Mouse (Mus musculus) liver, embryonic 13.5 days (tissue): ENCODE data around the gene Rgs12. TPM values are rescaled to one million over a fixed set of nuclear protein-coding genes. Genes with fewer than 3 reads are reported as not detected.

Experiments
- ATAC-seq: fragments of 200-750 bp; cut with Nextera tagmentation; 2 replicates; pipeline ENCODE4 v1.8.0; 2017; ENCODE audit warnings: low read depth, mild to moderate bottlenecking, moderate number of reproducible peaks, moderate library complexity
- DNase-seq: peaks from one replicate; pipeline ENCODE4 v3.0.0; 2022
- H3K27ac ChIP-seq: fragments of 300-500 bp; sonication (generic); 2 replicates; pipeline ENCODE4 v1.5.1; 2015; ENCODE audit warnings: moderate library complexity, mild to moderate bottlenecking, inconsistent platforms
- H3K27me3 ChIP-seq: fragments of 300-500 bp; sonication (generic); 2 replicates; pipeline ENCODE4 v1.6.1; 2015; ENCODE audit warnings: mild to moderate bottlenecking, inconsistent platforms
- H3K36me3 ChIP-seq: fragments of 300-500 bp; sonication (generic); 2 replicates; pipeline ENCODE4 v1.6.1; 2015; ENCODE audit warnings: mild to moderate bottlenecking, inconsistent platforms
- H3K4me1 ChIP-seq: fragments of 300-500 bp; sonication (generic); replicated peaks from 2 replicates; pipeline ENCODE4 v1.6.1; 2015; ENCODE audit warnings: inconsistent platforms
- H3K4me2 ChIP-seq: fragments of 300-500 bp; sonication (generic); 2 replicates; pipeline ENCODE4 v1.6.1; 2015; ENCODE audit warnings: inconsistent platforms, mild to moderate bottlenecking, moderate library complexity
- H3K4me3 ChIP-seq: fragments of 300-500 bp; sonication (generic); replicated peaks from 2 replicates; pipeline ENCODE4 v1.5.1; 2015; ENCODE audit warnings: mild to moderate bottlenecking, inconsistent platforms
- H3K9ac ChIP-seq: fragments of 300-500 bp; sonication (generic); 2 replicates; pipeline ENCODE4 v1.6.1; 2015; ENCODE audit warnings: mild to moderate bottlenecking, inconsistent platforms
- H3K9me3 ChIP-seq: fragments of 300-500 bp; sonication (generic); replicated peaks from 2 replicates; pipeline ENCODE4 v1.6.1; 2016; ENCODE audit warnings: inconsistent platforms
- WGBS: fragments of 180-500 bp; shearing (Covaris S2); methylation state at CpG from one replicate; pipeline ENCODE4 v1.1.7; 2015; ENCODE audit not compliant: insufficient replicate concordance; 5-methylcytosine and 5-hydroxymethylcytosine counted together
- polyA plus RNA-seq: library from polyadenylated mRNA; unstranded; fragments of >200 nt; fragmentation: Nextera tagmentation; extraction: Ambion mirVana; gene quantifications from 2 replicates; pipeline ENCODE4 v1.2.1, GENCODE M21; 2015

Rgs12 gene
- polyA plus RNA-seq, 1 experiment from 2014 or later = 21.7 TPM

DNA sequence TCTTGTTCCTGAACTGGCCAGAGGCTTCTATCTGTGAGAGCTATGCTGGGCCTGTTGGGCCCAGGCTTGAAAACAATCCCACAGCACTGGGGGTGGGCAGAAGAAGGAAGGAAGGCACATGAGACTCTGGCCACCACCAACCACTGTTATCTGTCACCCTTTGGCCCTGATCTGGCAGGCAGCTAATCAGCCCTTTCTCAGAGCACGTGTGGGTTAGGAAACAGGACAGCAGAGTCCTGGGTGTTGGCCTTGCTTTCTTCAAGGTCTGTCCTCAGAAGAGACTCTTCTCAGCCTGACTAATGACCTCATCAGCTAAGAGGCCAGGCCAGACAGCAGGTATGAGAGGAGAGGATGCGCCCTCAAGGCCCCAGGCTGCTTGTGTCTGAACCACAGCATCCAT is 38.2 kb downstream of the Rgs12 start:
- WGBS = 27% methylated on average over 2 of the region's 2 CpGs
- Histone ChIP-seq H3K9ac (peak overlapping the region; percentile 39), H3K4me1 (peaks cover 72% of the 10 kb centered on the region), H3K27me3 (no peaks in the 10 kb centered on the region), H3K9me3 (no peaks in the 10 kb centered on the region), H3K4me3 (no peak overlapping the region), H3K27ac (peak overlapping the region; percentile 65), H3K36me3 (peaks cover 68% of the 10 kb centered on the region), H3K4me2 (no peak overlapping the region)
- peak; percentile 39 for DNase-seq
- peak; percentile 72 for ATAC-seq

DNA sequence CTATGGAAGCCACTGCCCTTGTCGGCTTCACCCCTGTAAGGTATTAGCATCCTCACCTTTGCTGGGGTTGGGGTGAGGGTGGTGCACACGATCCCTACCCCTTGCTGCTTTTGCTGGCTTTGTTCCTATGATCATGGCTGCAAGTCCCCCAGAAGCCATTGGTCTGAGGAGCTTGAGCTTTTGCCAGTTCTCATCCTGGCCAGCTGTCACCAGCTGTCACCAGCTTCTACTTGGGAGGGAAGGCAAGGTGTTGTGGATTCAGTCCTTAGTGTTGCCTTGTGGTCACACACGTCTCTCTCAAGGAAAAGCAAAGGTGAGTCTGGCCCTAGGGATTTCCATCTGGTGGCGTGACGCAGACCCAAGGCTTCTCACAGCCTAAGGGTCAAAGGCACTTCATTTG is 39.4 kb downstream of the Rgs12 start:
- DNase-seq = no peak
- no peak for ATAC-seq
- H3K27me3 ChIP-seq = no peaks in the 10 kb centered on the region
- H3K9ac ChIP-seq = no peak overlapping the region
- H3K4me2 ChIP-seq = no peak overlapping the region
- no peak overlapping the region for H3K4me3 ChIP-seq
- peak overlapping the region; percentile 15; the same call in 1 of the 2 replicates for H3K27ac ChIP-seq
- no peaks in the 10 kb centered on the region for H3K9me3 ChIP-seq
- 88% methylated on average over 5 of the region's 5 CpGs for WGBS
- H3K4me1 ChIP-seq = peaks cover 59% of the 10 kb centered on the region
- peaks cover 64% of the 10 kb centered on the region for H3K36me3 ChIP-seq

DNA sequence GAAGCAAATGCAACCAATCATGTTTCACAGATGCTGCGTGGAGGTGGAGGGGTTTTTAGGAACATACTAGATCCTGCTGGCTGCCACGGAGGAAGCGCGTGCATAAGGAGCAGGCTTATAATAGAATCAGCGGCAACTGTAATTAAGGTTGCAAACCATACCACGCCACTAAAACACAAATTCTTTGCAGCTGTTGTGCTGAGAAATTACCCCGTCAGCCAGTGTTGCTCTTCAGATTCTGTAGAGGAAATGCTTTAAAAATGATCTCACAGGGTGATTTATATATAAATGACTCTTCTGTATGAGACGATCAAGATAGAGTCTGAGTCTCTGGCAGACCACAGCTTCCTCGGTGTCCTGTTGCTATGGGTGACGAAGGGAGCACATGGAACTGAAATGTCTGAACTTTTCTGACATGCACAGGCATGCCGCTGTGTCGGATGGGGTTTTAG is 40.1 kb downstream of the Rgs12 start:
- Histone ChIP-seq H3K4me3 (no peak overlapping the region), H3K4me1 (peaks cover 53% of the 10 kb centered on the region), H3K27ac (no peak overlapping the region), H3K9me3 (no peaks in the 10 kb centered on the region), H3K27me3 (no peaks in the 10 kb centered on the region), H3K9ac (no peak overlapping the region), H3K36me3 (peaks cover 64% of the 10 kb centered on the region), H3K4me2 (no peak overlapping the region)
- ATAC-seq (no peak), DNase-seq (no peak)
- WGBS = 74% methylated on average over 12 of the region's 12 CpGs

DNA sequence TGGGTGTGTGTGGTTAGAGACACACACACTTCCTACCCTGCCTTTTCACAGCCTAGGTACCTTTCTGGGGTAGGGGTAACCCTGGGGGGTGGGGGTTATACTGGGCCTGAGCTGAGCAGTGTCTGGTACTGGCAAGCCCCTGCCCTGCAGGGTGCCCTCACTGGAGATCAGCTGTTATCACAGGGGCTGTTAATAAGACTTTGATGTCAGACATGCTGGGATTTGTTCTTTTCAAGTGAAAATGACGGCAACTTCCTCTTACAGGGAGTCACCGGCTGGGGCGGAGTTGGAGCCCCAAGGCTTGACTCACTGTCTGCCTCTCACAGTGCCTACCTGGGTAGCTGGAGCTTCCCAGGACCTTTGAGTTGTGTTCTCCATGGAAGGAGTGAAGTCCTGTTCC is 49.5 kb downstream of the Rgs12 start:
- Histone ChIP-seq H3K4me2 (no peak overlapping the region), H3K9ac (no peak overlapping the region), H3K36me3 (peaks cover 66% of the 10 kb centered on the region), H3K4me1 (peaks cover 19% of the 10 kb centered on the region), H3K9me3 (no peaks in the 10 kb centered on the region), H3K27me3 (no peaks in the 10 kb centered on the region), H3K27ac (no peak overlapping the region), H3K4me3 (no peak overlapping the region)
- no peak for ATAC-seq
- DNase-seq = no peak
- WGBS = 36% methylated on average over 3 of the region's 3 CpGs

DNA sequence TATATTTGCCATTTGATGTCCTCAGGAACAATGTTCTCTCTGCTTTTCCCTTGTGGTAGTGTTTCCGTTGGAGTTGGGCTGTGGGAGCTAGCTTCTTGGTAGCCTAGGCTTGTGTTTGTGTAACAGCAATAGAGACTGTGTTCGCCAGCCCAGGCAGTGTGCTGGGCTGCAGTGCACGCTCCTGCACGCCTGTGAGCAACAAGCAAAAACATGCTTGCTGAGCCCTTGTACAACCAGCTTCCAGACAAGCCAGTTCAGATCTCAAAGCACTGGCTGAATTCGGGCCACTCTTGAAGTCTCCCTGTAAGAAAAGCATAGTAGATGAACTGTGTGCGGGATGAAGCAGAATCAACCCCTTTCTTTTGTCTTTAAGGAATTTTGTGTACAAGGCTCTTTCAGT is 50.0 kb downstream of the Rgs12 start:
- Histone ChIP-seq H3K4me3 (no peak overlapping the region), H3K9me3 (no peaks in the 10 kb centered on the region), H3K27ac (no peak overlapping the region), H3K4me1 (peaks cover 24% of the 10 kb centered on the region), H3K9ac (no peak overlapping the region), H3K36me3 (peaks cover 61% of the 10 kb centered on the region), H3K27me3 (no peaks in the 10 kb centered on the region), H3K4me2 (no peak overlapping the region)
- WGBS = 75% methylated on average over 6 of the region's 6 CpGs
- no peak for DNase-seq
- no peak for ATAC-seq

DNA sequence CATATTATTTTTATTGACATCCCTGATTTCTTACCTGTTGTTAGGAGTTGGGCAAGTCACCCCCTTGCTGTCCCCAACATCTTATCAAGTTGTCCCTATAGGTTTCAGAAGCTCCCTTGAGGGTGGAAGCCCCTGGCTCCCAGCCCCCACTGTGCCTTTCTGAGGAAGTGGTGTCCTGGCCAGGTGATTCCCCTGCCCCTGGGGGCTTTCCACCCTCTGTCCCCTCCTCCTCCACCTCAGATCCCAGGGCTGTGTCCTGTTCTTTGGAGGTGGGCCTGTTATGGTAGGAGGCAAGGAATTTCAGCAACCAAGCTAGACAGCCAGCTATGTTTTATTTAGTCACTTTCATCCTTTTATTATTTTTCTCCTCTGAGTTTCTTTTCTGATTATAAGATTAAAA is 51.1 kb downstream of the Rgs12 start:
- DNase-seq (no peak), ATAC-seq (no peak)
- H3K27ac ChIP-seq = no peak overlapping the region; the same call in 1 of the 2 replicates
- peaks cover 35% of the 10 kb centered on the region for H3K4me1 ChIP-seq
- no peaks in the 10 kb centered on the region for H3K27me3 ChIP-seq
- no peak overlapping the region for H3K4me2 ChIP-seq
- H3K36me3 ChIP-seq = peaks cover 59% of the 10 kb centered on the region
- no peak overlapping the region for H3K9ac ChIP-seq
- no peak overlapping the region for H3K4me3 ChIP-seq
- H3K9me3 ChIP-seq = no peaks in the 10 kb centered on the region

DNA sequence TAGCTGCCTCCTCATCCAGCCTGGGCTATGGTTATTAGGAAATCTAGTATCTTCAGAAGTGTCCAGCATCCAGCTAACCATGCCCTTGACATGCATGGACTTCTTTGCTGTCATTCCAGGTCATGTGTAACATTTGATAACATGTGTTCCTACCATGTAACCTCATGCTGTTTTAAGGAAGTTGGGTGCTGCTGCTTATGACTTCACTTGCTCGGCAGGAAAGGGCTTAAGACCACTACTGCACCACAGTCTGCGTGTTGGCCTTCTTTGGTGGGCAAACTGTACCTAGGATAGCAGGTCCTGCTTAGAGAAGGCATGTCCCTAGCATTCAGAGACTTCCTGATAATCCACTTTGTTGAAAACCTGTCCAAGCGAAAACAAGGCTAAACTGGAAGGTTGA is 51.9 kb downstream of the Rgs12 start:
- H3K9me3 ChIP-seq = no peaks in the 10 kb centered on the region
- peaks cover 64% of the 10 kb centered on the region for H3K36me3 ChIP-seq
- WGBS = 32% methylated on average over 3 of the region's 3 CpGs
- no peak for DNase-seq
- H3K9ac ChIP-seq = no peak overlapping the region
- no peak for ATAC-seq
- peaks cover 43% of the 10 kb centered on the region for H3K4me1 ChIP-seq
- H3K27me3 ChIP-seq = no peaks in the 10 kb centered on the region
- no peak overlapping the region for H3K4me2 ChIP-seq
- no peak overlapping the region; the same call in 1 of the 2 replicates for H3K27ac ChIP-seq
- no peak overlapping the region for H3K4me3 ChIP-seq

DNA sequence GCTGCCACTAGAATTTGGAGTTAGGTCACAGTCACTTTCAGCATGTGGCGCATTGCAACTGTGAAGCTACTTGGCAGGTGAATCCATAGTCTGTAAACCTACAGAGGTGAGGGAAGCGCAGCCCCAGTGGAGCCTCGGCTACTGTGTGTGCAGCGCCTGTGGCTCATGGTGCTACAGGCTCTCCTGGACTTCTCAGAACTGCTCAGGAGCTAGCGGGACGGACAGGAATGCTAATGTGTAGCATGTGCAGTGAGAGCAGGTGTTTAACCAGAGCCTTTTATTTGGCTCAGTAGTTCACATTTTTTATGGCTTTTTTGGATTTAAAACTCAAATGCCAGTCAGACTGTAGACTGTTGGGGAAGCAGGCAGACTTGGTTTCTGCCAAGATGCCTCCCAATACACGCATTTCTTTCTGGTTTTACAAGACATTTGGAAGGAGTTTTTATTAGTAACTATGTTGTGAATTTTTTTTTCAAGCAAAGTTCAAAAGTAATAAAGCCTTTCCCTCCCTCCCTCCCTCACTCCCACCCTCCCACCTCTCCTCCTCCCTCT is 54.4 kb downstream of the Rgs12 start:
- H3K27me3 ChIP-seq = no peaks in the 10 kb centered on the region
- peak overlapping the region; percentile 43; the same call in 1 of the 2 replicates for H3K27ac ChIP-seq
- H3K4me3 ChIP-seq = no peak overlapping the region
- H3K36me3 ChIP-seq = peaks cover 67% of the 10 kb centered on the region
- DNase-seq = no peak
- no peak for ATAC-seq
- 86% methylated on average over 7 of the region's 7 CpGs for WGBS
- no peak overlapping the region for H3K4me2 ChIP-seq
- peaks cover 45% of the 10 kb centered on the region for H3K4me1 ChIP-seq
- H3K9me3 ChIP-seq = no peaks in the 10 kb centered on the region
- no peak overlapping the region for H3K9ac ChIP-seq

DNA sequence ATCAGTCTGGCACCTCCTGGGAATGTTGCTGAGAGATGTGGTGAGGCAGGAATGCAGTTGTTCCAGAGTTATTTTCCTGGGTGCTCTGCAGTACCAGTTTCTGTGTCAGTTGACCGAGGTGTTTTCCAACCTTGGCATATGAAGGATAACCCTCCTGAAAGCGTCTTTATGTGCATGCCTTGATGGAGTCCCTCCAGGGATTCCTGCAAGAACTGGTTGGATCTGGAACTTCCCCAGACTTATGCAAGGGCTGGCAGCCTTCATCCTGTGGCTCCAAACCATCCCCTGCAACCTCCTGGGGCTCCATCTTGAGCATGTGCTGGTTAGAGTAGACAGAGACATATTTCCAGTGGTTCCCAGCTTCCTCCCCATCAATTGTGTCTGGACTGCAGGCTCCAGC is 55.5 kb downstream of the Rgs12 start:
- H3K36me3 ChIP-seq = peaks cover 66% of the 10 kb centered on the region
- no peak overlapping the region for H3K9ac ChIP-seq
- no peak overlapping the region for H3K4me3 ChIP-seq
- H3K4me1 ChIP-seq = peaks cover 49% of the 10 kb centered on the region
- no peak for ATAC-seq
- no peaks in the 10 kb centered on the region for H3K27me3 ChIP-seq
- no peak overlapping the region for H3K4me2 ChIP-seq
- H3K27ac ChIP-seq = peak overlapping the region; percentile 10; the same call in 1 of the 2 replicates
- no peak for DNase-seq
- no peaks in the 10 kb centered on the region for H3K9me3 ChIP-seq
- WGBS = 78% methylated on average over 2 of the region's 2 CpGs

DNA sequence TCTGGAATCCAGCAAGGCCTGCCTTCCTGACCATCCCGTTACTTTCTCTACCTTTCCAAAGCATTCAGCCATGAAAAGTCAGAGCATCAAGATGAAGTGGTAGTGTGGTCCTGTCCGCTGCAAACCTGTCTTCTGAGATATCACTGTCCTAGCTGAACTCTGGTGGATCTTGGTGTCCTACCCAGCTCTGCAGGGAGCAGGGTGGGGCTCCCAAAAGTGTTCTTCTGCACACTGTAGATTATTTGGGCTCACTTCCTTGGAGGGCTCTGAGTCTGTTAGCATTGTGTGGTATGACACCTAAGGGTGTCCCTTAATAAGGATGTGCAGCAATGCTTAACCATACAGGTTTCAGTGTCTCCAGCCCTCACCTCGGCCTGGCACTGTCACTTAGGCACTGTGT is 56.4 kb downstream of the Rgs12 start:
- no peak overlapping the region for H3K4me2 ChIP-seq
- H3K36me3 ChIP-seq = peaks cover 64% of the 10 kb centered on the region
- DNase-seq (peak; percentile 38), ATAC-seq (peak; percentile 90)
- peak overlapping the region; percentile 16; the same call in 1 of the 2 replicates for H3K27ac ChIP-seq
- H3K4me3 ChIP-seq = no peak overlapping the region
- no peaks in the 10 kb centered on the region for H3K9me3 ChIP-seq
- H3K27me3 ChIP-seq = no peaks in the 10 kb centered on the region
- no peak overlapping the region for H3K9ac ChIP-seq
- H3K4me1 ChIP-seq = peaks cover 51% of the 10 kb centered on the region
- WGBS = 71% methylated on average over 3 of the region's 3 CpGs

DNA sequence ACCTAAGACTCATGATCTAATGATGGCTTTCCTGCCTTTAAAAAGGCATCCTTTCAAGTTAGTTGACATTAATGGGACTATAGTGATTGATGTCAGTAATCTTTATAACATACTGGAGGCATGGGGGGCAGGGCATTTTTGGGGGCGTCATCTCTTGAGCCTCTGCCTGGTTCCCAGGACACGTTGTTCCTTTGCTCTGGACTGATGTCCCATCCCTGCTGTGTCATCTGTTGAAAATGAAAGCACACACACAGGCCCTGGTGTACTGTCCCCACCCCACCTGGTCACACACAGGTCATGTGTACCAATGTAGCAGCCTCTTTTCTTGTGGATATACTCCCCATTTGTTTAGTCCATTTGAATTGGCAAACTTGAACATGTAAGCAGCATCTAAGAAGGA is 57.4 kb downstream of the Rgs12 start:
- no peak for ATAC-seq
- WGBS = 73% methylated on average over 2 of the region's 2 CpGs
- peaks cover 69% of the 10 kb centered on the region for H3K36me3 ChIP-seq

DNA sequence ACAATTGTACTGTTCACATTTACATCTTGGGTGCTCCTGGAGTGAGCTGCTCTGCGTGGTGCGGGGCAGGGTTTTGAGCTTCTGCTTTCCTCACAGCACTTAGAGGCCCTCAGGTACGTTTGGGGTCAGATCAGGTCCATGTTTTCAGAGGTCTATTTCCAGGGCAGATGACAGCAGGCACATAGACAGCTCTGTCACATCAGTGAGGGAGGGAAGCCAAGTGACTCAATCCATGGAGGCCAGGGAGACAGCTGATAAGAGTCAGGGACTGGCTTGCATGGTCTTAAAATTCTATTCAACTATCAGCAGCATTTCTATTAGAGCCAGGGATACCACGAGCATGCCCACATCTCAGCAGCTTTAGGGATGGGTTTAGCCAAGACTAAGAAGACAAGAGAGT is 59.9 kb downstream of the Rgs12 start:
- Histone ChIP-seq H3K4me3 (no peak overlapping the region), H3K4me1 (peaks cover 55% of the 10 kb centered on the region), H3K27me3 (no peaks in the 10 kb centered on the region), H3K4me2 (no peak overlapping the region), H3K9me3 (no peaks in the 10 kb centered on the region), H3K9ac (no peak overlapping the region; the same call in 1 of the 2 replicates), H3K27ac (no peak overlapping the region; the same call in 1 of the 2 replicates), H3K36me3 (peaks cover 67% of the 10 kb centered on the region)
- no peak for DNase-seq
- ATAC-seq = no peak
- 89% methylated on average over 4 of the region's 4 CpGs for WGBS

More for the DNA sequence above, 57.4 kb downstream of the Rgs12 start:
- DNase-seq = no peak
- Histone ChIP-seq H3K4me2 (no peak overlapping the region), H3K9me3 (no peaks in the 10 kb centered on the region), H3K9ac (no peak overlapping the region), H3K4me1 (peaks cover 53% of the 10 kb centered on the region), H3K27me3 (no peaks in the 10 kb centered on the region), H3K4me3 (no peak overlapping the region), H3K27ac (no peak overlapping the region)
